In the genomic region with DNA sequence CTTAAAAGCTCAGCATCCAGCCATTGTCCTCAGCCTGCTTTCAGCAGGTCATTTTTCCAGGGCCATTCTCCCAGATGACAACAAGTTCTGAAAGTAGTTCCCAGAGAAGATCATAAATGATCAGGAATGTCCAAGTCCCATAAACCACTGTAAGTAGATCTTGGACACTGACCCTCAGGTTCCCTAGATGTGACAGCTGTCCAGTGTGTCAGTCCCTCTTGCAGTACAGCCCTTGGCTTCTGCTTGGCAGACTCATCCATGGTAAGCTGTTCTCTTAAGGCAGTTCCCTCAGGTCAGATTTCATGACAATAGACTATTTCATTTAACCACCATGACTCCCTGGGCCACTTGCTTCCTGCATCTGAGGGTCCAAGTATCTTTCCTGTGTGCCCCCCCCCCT, we compare ENCODE assay signal across 18 mouse cellular contexts.
DNase-seq lines count a peak whose midpoint lies in the region; ATAC-seq and TF ChIP-seq lines count a peak whose summit lies in the region.
"Had no signal": no experiment of that assay in that cellular context is flagged by ENCODE, and none has a peak within 500 bp of the region (broad histone marks: within the 10 kb centered on the region; RNA-seq: fewer than 3 reads in every experiment).

No protein-coding gene starts in this region.

- no peak for TF ChIP-seq POLR2A in myocyte (IDR thresholded peaks at IDR 0.05; ENCODE audit: insufficient read length, low read depth)

- no peaks in the 10 kb centered on the region for H3K27me3 ChIP-seq in myocyte (ENCODE audit: control insufficient read depth, insufficient read depth, insufficient read length)
- H3K27me3 ChIP-seq in hindbrain, postnatal 0 days (ENCODE audit: insufficient read depth, low read length): no peaks in the 10 kb centered on the region
- H3K27me3 ChIP-seq: CH12.LX, Patski had no signal

- TF ChIP-seq CTCF in hindbrain, postnatal 0 days (IDR thresholded peaks at IDR 0.05; ENCODE audit: low read depth): no peak

- H3ac ChIP-seq in myocyte (ENCODE audit: control insufficient read depth, insufficient read length): no peak overlapping the region

- no peak for ATAC-seq in hindbrain, postnatal 0 days
- ATAC-seq: activated CD4-positive, CD25-positive, alpha-beta regulatory T cell, adult 4 months; CD4-positive, CD25-positive, alpha-beta regulatory T cell, adult 4 months; Patski had no signal

- no peaks in the 10 kb centered on the region for H3K79me2 ChIP-seq in myocyte (ENCODE audit: control insufficient read depth, insufficient read depth)

- no peak overlapping the region for H3K4me2 ChIP-seq in myocyte (ENCODE audit: low read depth)
- no peak overlapping the region for H3K4me2 ChIP-seq in hindbrain, postnatal 0 days (ENCODE audit: low read depth, low read length)

- H3K36me3 ChIP-seq in myocyte (ENCODE audit: control insufficient read depth, insufficient read depth): no peaks in the 10 kb centered on the region
- no peaks in the 10 kb centered on the region for H3K36me3 ChIP-seq in hindbrain, postnatal 0 days (ENCODE audit: insufficient read depth, low read length)
- H3K36me3 ChIP-seq: G1E had no signal

- H3K9me3 ChIP-seq in hindbrain, postnatal 0 days (ENCODE audit: low read length): no peaks in the 10 kb centered on the region

- no peak for DNase-seq in hindbrain, postnatal 0 days (ENCODE audit: low spot score)
- DNase-seq: adrenal gland, adult 2 months; adrenal gland, adult 8-10 months; adrenal gland, postnatal 10 days; adrenal gland, postnatal 14 days; adrenal gland, postnatal 25 days; adrenal gland, postnatal 36 days; B cell, adult 2 months; cerebellum, adult 11 months; cerebellum, adult 11-12 months; cerebellum, adult 18-20 months; cerebellum, adult 2 months had no signal

- no peak overlapping the region for H3K9ac ChIP-seq in hindbrain, postnatal 0 days (replicated peaks; ENCODE audit: low read length)

- H3K4me1 ChIP-seq in hindbrain, postnatal 0 days (ENCODE audit: insufficient read depth, low read length): 0 out of 2 replicates have a peak, but pooled peaks cover 6% of the 10 kb centered on the region

- H3K27ac ChIP-seq in hindbrain, postnatal 0 days: no peak overlapping the region

- no peak overlapping the region for H3K4me3 ChIP-seq in myocyte
- H3K4me3 ChIP-seq in hindbrain, postnatal 0 days (ENCODE audit: low read length): no peak overlapping the region

TF ChIP-seq in myocyte, 11 proteins besides CTCF, POLR2A, EP300 and RAD21:
- no peak for TF ChIP-seq TCF3 (IDR thresholded peaks at IDR 0.05; ENCODE audit: insufficient read length, low read depth)
- peak in 2 of 3 experiments; percentile 39 to 55 for TF ChIP-seq MYOG (IDR thresholded peaks at IDR 0.05; ENCODE audit: control insufficient read depth in 1 of 3, insufficient read depth in 1 of 3, insufficient read length in 2 of 3, low read depth in 2 of 3)
- no peak for TF ChIP-seq SRF (IDR thresholded peaks at IDR 0.05; ENCODE audit: control insufficient read depth, insufficient read length, low read depth)
- peak in 2 of 3 experiments; percentile 12 to 78 for TF ChIP-seq MYOD1 (IDR thresholded peaks at IDR 0.05; ENCODE audit: control insufficient read depth in 1 of 3, insufficient read length in 2 of 3, low read depth in 2 of 3)
- TF ChIP-seq MAX (IDR thresholded peaks at IDR 0.05; ENCODE audit: low read depth): no peak
